Mouse (Mus musculus): ENCODE results near the gene Nmb.
"Not testable (repeated sequence)": the region's sequence is repeated elsewhere in the genome, so short reads cannot be mapped to it uniquely, and the experiment has no call there.

Nmb gene

GRCm38 (mm10) chr7:80904921-80905515 is at the start of gene Nmb:
Gene Nmb (minus strand): TSS chr7:80905076.
- in situ Hi-C loops (cut with MboI; ENCODE audit: unreplicated experiment in 2 of 2), result no loop called here

GRCm38 (mm10) chr7:80954251-80954650 is 49.4 kb upstream of the Nmb start:
- in situ Hi-C loops (cut with MboI; ENCODE audit: unreplicated experiment in 2 of 2), result no loop called here

GRCm38 (mm10) chr7:80952140-80952539 is 47.3 kb upstream of the Nmb start:
- in situ Hi-C loops (cut with MboI; ENCODE audit: unreplicated experiment in 2 of 2), result no loop called here

- in situ Hi-C loops (cut with MboI; ENCODE audit: unreplicated experiment in 2 of 2), result no loop called here
These were observed 46.6 kb upstream of the Nmb start for GRCm38 (mm10) chr7:80951461-80951860.

GRCm38 (mm10) chr7:80947445-80948350 is 42.8 kb upstream of the Nmb start, which contains the start of gene Sec11a:
Gene Sec11a (minus strand): TSS chr7:80947780.
- in situ Hi-C loops (cut with MboI; ENCODE audit: unreplicated experiment in 2 of 2), result loop anchor here (5.0 kb wide), 2 partner anchors 40 to 50 kb away; no protein-coding TSS in a partner anchor

GRCm38 (mm10) chr7:80939808-80940207 is 34.9 kb upstream of the Nmb start:
- in situ Hi-C loops (cut with MboI; ENCODE audit: unreplicated experiment in 2 of 2), result no loop called here

GRCm38 (mm10) chr7:80937304-80937666 is 32.4 kb upstream of the Nmb start:
- in situ Hi-C loops (cut with MboI; ENCODE audit: unreplicated experiment in 2 of 2), result not testable (repeated sequence)

GRCm38 (mm10) chr7:80936617-80937303 is 31.9 kb upstream of the Nmb start:
- in situ Hi-C loops (cut with MboI; ENCODE audit: unreplicated experiment in 2 of 2), result not testable (repeated sequence)

GRCm38 (mm10) chr7:80935834-80936233 is 31.0 kb upstream of the Nmb start:
- in situ Hi-C loops (cut with MboI; ENCODE audit: unreplicated experiment in 2 of 2), result no loop called here

GRCm38 (mm10) chr7:80932777-80933176 is 27.9 kb upstream of the Nmb start:
- in situ Hi-C loops (cut with MboI; ENCODE audit: unreplicated experiment in 2 of 2), result no loop called here

GRCm38 (mm10) chr7:80931618-80932207 is 26.8 kb upstream of the Nmb start:
- in situ Hi-C loops (cut with MboI; ENCODE audit: unreplicated experiment in 2 of 2), result no loop called here

GRCm38 (mm10) chr7:80923165-80923564 is 18.3 kb upstream of the Nmb start:
- in situ Hi-C loops (cut with MboI; ENCODE audit: unreplicated experiment in 2 of 2), result no loop called here

GRCm38 (mm10) chr7:80919647-80920008 is 14.8 kb upstream of the Nmb start:
- in situ Hi-C loops (cut with MboI; ENCODE audit: unreplicated experiment in 2 of 2), result no loop called here

- in situ Hi-C loops (cut with MboI; ENCODE audit: unreplicated experiment in 2 of 2), result no loop called here
These were observed 14.2 kb upstream of the Nmb start for GRCm38 (mm10) chr7:80918982-80919646.

GRCm38 (mm10) chr7:80917916-80918465 is 13.1 kb upstream of the Nmb start:
- in situ Hi-C loops (cut with MboI; ENCODE audit: unreplicated experiment in 2 of 2), result no loop called here

- in situ Hi-C loops (cut with MboI; ENCODE audit: unreplicated experiment in 2 of 2), result no loop called here
These were observed 7.6 kb upstream of the Nmb start for GRCm38 (mm10) chr7:80912496-80912895.

GRCm38 (mm10) chr7:80911053-80911452 is 6.2 kb upstream of the Nmb start:
- in situ Hi-C loops (cut with MboI; ENCODE audit: unreplicated experiment in 2 of 2), result no loop called here

- in situ Hi-C loops (cut with MboI; ENCODE audit: unreplicated experiment in 2 of 2), result no loop called here
These were observed 1.1 kb downstream of the Nmb start for GRCm38 (mm10) chr7:80903625-80904422.

GRCm38 (mm10) chr7:80901541-80902274 is 3.2 kb downstream of the Nmb start:
- in situ Hi-C loops (cut with MboI; ENCODE audit: unreplicated experiment in 2 of 2), result no loop called here
